Mouse (Mus musculus): ENCODE results near the gene Hist1h4b. TPM values are rescaled to one million over a fixed set of nuclear protein-coding genes. Genes with fewer than 3 reads are reported as not detected.

The Hist1h4b gene
- total RNA-seq, 2 experiments from 2014 or later: 33.6 to 759 TPM

- ATAC-seq (replicated peaks; ENCODE audit: poor library complexity): peak; percentile 46; the same call in 1 of the 2 replicates
Observed at GRCm38 (mm10) chr13:23779025-23779424, 22.2 kb downstream of the Hist1h4b start.

DNA sequence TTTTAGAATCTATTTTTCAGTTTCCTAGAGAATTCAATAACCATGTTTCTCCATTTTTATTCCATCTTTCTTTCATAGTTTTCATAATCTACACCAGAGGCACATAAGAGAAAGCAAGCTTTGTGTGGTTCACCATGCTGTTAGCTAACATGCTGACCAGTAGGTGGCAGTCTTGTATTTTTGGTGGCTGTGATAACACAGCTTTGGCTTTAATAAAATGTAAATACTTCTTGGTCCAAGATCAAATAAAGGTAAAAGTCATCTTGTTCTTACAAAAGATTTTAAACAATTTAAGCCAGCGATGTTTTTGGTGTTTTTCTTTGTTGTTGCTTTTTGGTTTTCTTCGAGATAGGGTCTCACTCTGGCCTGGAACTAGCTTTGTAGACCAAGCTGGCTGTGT, 35.7 kb downstream of the Hist1h4b start:
- ATAC-seq (replicated peaks; ENCODE audit: poor library complexity): peak; percentile 88

- ATAC-seq (replicated peaks; ENCODE audit: poor library complexity): peak; percentile 97
Observed at GRCm38 (mm10) chr13:23799405-23799804, 42.6 kb downstream of the Hist1h4b start.

GRCm38 (mm10) chr13:23804532-23804931, 47.7 kb downstream of the Hist1h4b start:
- no peak for ATAC-seq (replicated peaks; ENCODE audit: poor library complexity)

GRCm38 (mm10) chr13:23806422-23807052, 49.7 kb downstream of the Hist1h4b start, which contains the start of gene Slc17a2:
Slc17a2 (plus strand) TSS chr13:23806993.
- ATAC-seq (replicated peaks; ENCODE audit: poor library complexity): no peak

Other genes starting within 250 kb of the Hist1h4b start
Only the 30 nearest of the 37 such genes appear.
- 8.5 and 9.3 TPM in 2 replicates for gene Hist1h1d, start 203.8 kb upstream of the Hist1h4b start, total RNA-seq (2015)
- 112 TPM in 2 replicates for gene Hist1h1d, start 203.8 kb upstream of the Hist1h4b start, total RNA-seq (2017)
- 98.5 and 110 TPM in 2 replicates for gene Hist1h3e, start 194.6 kb upstream of the Hist1h4b start, total RNA-seq (2015)
- gene Hist1h3e, start 194.6 kb upstream of the Hist1h4b start, total RNA-seq (2017): 286 and 398 TPM in 2 replicates
- 5.3 and 9.4 TPM in 2 replicates for gene Hist1h2ae, start 185.8 kb upstream of the Hist1h4b start, total RNA-seq (2015)
- 249 and 287 TPM in 2 replicates for gene Hist1h2ae, start 185.8 kb upstream of the Hist1h4b start, total RNA-seq (2017)
- gene Hist1h2bg, start 185.6 kb upstream of the Hist1h4b start, total RNA-seq (2015): 285 and 322 TPM in 2 replicates
- 1,174 and 1,244 TPM in 2 replicates for gene Hist1h2bg, start 185.6 kb upstream of the Hist1h4b start, total RNA-seq (2017)
- gene Hist1h2bf, start 182.8 kb upstream of the Hist1h4b start, total RNA-seq (2015): 321 and 327 TPM in 2 replicates
- 466 and 575 TPM in 2 replicates for gene Hist1h2bf, start 182.8 kb upstream of the Hist1h4b start, total RNA-seq (2017)
- 1.9 and 3.4 TPM in 2 replicates for gene Hist1h2ad, start 182.6 kb upstream of the Hist1h4b start, total RNA-seq (2015)
- 229 and 1,060 TPM in 2 replicates for gene Hist1h2ad, start 182.6 kb upstream of the Hist1h4b start, total RNA-seq (2017)
- gene Hist1h3d, start 181.2 kb upstream of the Hist1h4b start, total RNA-seq (2015): 105 and 131 TPM in 2 replicates
- gene Hist1h3d, start 181.2 kb upstream of the Hist1h4b start, total RNA-seq (2017): 118 and 137 TPM in 2 replicates
- 492 and 526 TPM in 2 replicates for gene Hist1h4d, start 175.4 kb upstream of the Hist1h4b start, total RNA-seq (2015)
- 951 and 1,054 TPM in 2 replicates for gene Hist1h4d, start 175.4 kb upstream of the Hist1h4b start, total RNA-seq (2017)
- 7.7 and 11.7 TPM in 2 replicates for gene Hist1h2be, start 135.9 kb upstream of the Hist1h4b start, total RNA-seq (2015)
- gene Hist1h2be, start 135.9 kb upstream of the Hist1h4b start, total RNA-seq (2017): 85.8 and 90.5 TPM in 2 replicates
- gene Hist1h1e, start 134.5 kb upstream of the Hist1h4b start, total RNA-seq (2015): 297 TPM in 2 replicates
- gene Hist1h1e, start 134.5 kb upstream of the Hist1h4b start, total RNA-seq (2017): 260 and 272 TPM in 2 replicates
- gene Hist1h2ac, start 73.1 kb upstream of the Hist1h4b start, total RNA-seq (2015): 17.1 and 19.7 TPM in 2 replicates
- gene Hist1h2ac, start 73.1 kb upstream of the Hist1h4b start, total RNA-seq (2017): 101 and 110 TPM in 2 replicates
- gene Hist1h2bc, start 72.8 kb upstream of the Hist1h4b start, total RNA-seq (2015): 36.2 and 54.1 TPM in 2 replicates
- 196 and 235 TPM in 2 replicates for gene Hist1h2bc, start 72.8 kb upstream of the Hist1h4b start, total RNA-seq (2017)
- gene Hist1h1t, start 61.2 kb upstream of the Hist1h4b start, total RNA-seq (2015): not detected in 2 replicates
- 0.29 TPM in 1 of 2 replicates, not detected in the other for gene Hist1h1t, start 61.2 kb upstream of the Hist1h4b start, total RNA-seq (2017)
- 45.1 and 51.9 TPM in 2 replicates for gene Hist1h4c, start 58.6 kb upstream of the Hist1h4b start, total RNA-seq (2015)
- gene Hist1h4c, start 58.6 kb upstream of the Hist1h4b start, total RNA-seq (2017): 238 and 311 TPM in 2 replicates
- gene Hfe, start 46.2 kb upstream of the Hist1h4b start, total RNA-seq (2015): 15.9 and 16.6 TPM in 2 replicates
- 6.0 and 8.7 TPM in 2 replicates for gene Hfe, start 46.2 kb upstream of the Hist1h4b start, total RNA-seq (2017)
- 103 and 110 TPM in 2 replicates for gene Hist1h1c, start 18.2 kb upstream of the Hist1h4b start, total RNA-seq (2015)
- gene Hist1h1c, start 18.2 kb upstream of the Hist1h4b start, total RNA-seq (2017): 686 and 791 TPM in 2 replicates
- 88.8 and 93.1 TPM in 2 replicates for gene Hist1h3c, start 11.4 kb upstream of the Hist1h4b start, total RNA-seq (2015)
- gene Hist1h3c, start 11.4 kb upstream of the Hist1h4b start, total RNA-seq (2017): 555 and 756 TPM in 2 replicates
- gene Hist1h2bb, start 10.3 kb upstream of the Hist1h4b start, total RNA-seq (2015): 232 TPM in 2 replicates
- 3,020 and 3,268 TPM in 2 replicates for gene Hist1h2bb, start 10.3 kb upstream of the Hist1h4b start, total RNA-seq (2017)
- 28.1 and 45.4 TPM in 2 replicates for gene Hist1h2ab, start 5.9 kb upstream of the Hist1h4b start, total RNA-seq (2015)
- gene Hist1h2ab, start 5.9 kb upstream of the Hist1h4b start, total RNA-seq (2017): 2,397 and 3,405 TPM in 2 replicates
- 332 and 371 TPM in 2 replicates for gene Hist1h3b, start 4.7 kb upstream of the Hist1h4b start, total RNA-seq (2015)
- 579 and 647 TPM in 2 replicates for gene Hist1h3b, start 4.7 kb upstream of the Hist1h4b start, total RNA-seq (2017)
- 39.5 and 40.4 TPM in 2 replicates for gene Hist1h4a, start 4.2 kb downstream of the Hist1h4b start, total RNA-seq (2015)
- 492 and 698 TPM in 2 replicates for gene Hist1h4a, start 4.2 kb downstream of the Hist1h4b start, total RNA-seq (2017)
- 47.7 and 63.0 TPM in 2 replicates for gene Hist1h3a, start 5.4 kb downstream of the Hist1h4b start, total RNA-seq (2015)
- gene Hist1h3a, start 5.4 kb downstream of the Hist1h4b start, total RNA-seq (2017): 393 and 612 TPM in 2 replicates
- gene Hist1h1a, start 6.7 kb downstream of the Hist1h4b start, total RNA-seq (2015): 151 and 174 TPM in 2 replicates
- 2,111 and 2,271 TPM in 2 replicates for gene Hist1h1a, start 6.7 kb downstream of the Hist1h4b start, total RNA-seq (2017)
- gene Trim38, start 12.9 kb downstream of the Hist1h4b start, total RNA-seq (2015): not detected in 2 replicates
- 0.42 TPM in 1 of 2 replicates, not detected in the other for gene Trim38, start 12.9 kb downstream of the Hist1h4b start, total RNA-seq (2017)
- not detected in 2 replicates for gene Slc17a2, start 50.0 kb downstream of the Hist1h4b start, total RNA-seq (2015)
- not detected in 2 replicates for gene Slc17a2, start 50.0 kb downstream of the Hist1h4b start, total RNA-seq (2017)
- 0.39 TPM in 1 of 2 replicates, not detected in the other for gene Slc17a3, start 82.4 kb downstream of the Hist1h4b start, total RNA-seq (2015)
- 0.10 TPM in 1 of 2 replicates, not detected in the other for gene Slc17a3, start 82.4 kb downstream of the Hist1h4b start, total RNA-seq (2017)
- gene Slc17a1, start 110.7 kb downstream of the Hist1h4b start, total RNA-seq (2015): not detected in 2 replicates
- gene Slc17a1, start 110.7 kb downstream of the Hist1h4b start, total RNA-seq (2017): not detected in 2 replicates
- not detected in 2 replicates for gene Slc17a4, start 158.0 kb downstream of the Hist1h4b start, total RNA-seq (2015)
- 0.33 TPM in 1 of 2 replicates, not detected in the other for gene Slc17a4, start 158.0 kb downstream of the Hist1h4b start, total RNA-seq (2017)
- gene Hist1h2ba, start 177.1 kb downstream of the Hist1h4b start, total RNA-seq (2015): not detected in 2 replicates
- not detected in 2 replicates for gene Hist1h2ba, start 177.1 kb downstream of the Hist1h4b start, total RNA-seq (2017)
- gene Hist1h2aa, start 177.4 kb downstream of the Hist1h4b start, total RNA-seq (2015): not detected in 2 replicates
- gene Hist1h2aa, start 177.4 kb downstream of the Hist1h4b start, total RNA-seq (2017): not detected in 2 replicates